ENCODE assay signal across 21 mouse cellular contexts in the genomic region with DNA sequence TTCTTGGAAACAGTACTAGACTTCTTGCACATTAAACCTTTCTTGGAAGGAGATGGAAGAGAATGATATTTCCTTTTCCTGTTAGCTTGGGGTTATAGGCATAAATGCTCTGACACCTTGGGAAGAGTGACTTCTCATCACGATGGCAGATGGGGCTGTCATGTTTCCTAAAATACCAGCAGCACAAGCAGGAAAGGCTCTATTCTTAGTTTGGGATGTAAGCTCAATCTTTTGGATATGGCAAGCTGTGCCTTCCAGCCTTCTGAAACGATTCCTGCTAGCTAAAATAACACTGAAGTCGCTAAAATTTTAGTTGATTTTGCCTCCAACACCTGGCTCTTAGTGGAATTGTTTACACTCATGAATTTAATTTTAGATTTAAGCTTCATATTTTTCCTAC.
A peak's percentile ranks its signal among the peaks of the same experiment; 100 is the strongest.
DNase-seq lines count a peak whose midpoint lies in the region; ATAC-seq and TF ChIP-seq lines count a peak whose summit lies in the region.
"Had no signal": no experiment of that assay in that cellular context is flagged by ENCODE, and none has a peak within 500 bp of the region (broad histone marks: within the 10 kb centered on the region; RNA-seq: fewer than 3 reads in every experiment).

No protein-coding gene starts in this region.

- WGBS in heart, adult 2 months, result 17% methylated on average over 3 of the region's 3 CpGs
- 49% methylated on average over 3 of the region's 3 CpGs for WGBS in heart, embryonic 11.5 days (ENCODE audit: insufficient replicate concordance)

- no peaks in the 10 kb centered on the region for H3K9me3 ChIP-seq in heart, embryonic 11.5 days (replicated peaks; ENCODE audit: control insufficient read depth, low read length)
- H3K9me3 ChIP-seq: embryonic facial prominence, embryonic 15.5 days; G1E; heart, embryonic 13.5 days; hindbrain, embryonic 15.5 days; limb, embryonic 15.5 days had no signal

- H3K4me2 ChIP-seq in heart, embryonic 11.5 days, result no peak overlapping the region
- H3K4me2 ChIP-seq: embryonic facial prominence, embryonic 15.5 days; heart, embryonic 13.5 days; hindbrain, embryonic 15.5 days; limb, embryonic 15.5 days had no signal

- no peaks in the 10 kb centered on the region for H3K27me3 ChIP-seq in heart, adult 2 months (ENCODE audit: control insufficient read depth, insufficient read depth, low read length)
- no peaks in the 10 kb centered on the region for H3K27me3 ChIP-seq in heart, embryonic 11.5 days (ENCODE audit: control insufficient read depth, insufficient read depth, low read length)
- H3K27me3 ChIP-seq: embryonic facial prominence, embryonic 15.5 days; heart, embryonic 13.5 days; hindbrain, embryonic 15.5 days; limb, embryonic 15.5 days had no signal

- intact Hi-C loops in heart, adult 2 months (cut with DNase I), result no loop called here
- intact Hi-C loops in left cerebral cortex, postnatal 25 days (cut with DNase I), result no loop called here

- H3K27ac ChIP-seq in heart, adult 2 months, result peak overlapping the region; percentile 55
- no peak overlapping the region for H3K27ac ChIP-seq in heart, embryonic 11.5 days (ENCODE audit: low read depth, low read length)
- H3K27ac ChIP-seq: embryonic facial prominence, embryonic 15.5 days; heart, embryonic 13.5 days; hindbrain, embryonic 15.5 days; limb, embryonic 15.5 days had no signal

- no peak for ATAC-seq in heart, embryonic 11.5 days (replicated peaks; ENCODE audit: insufficient number of reproducible peaks, low FRiP score, low TSS enrichment)
- no peak for ATAC-seq in erythroid progenitor cell, adult 5-6 weeks (replicated peaks; ENCODE audit: low FRiP score, poor library complexity, severe bottlenecking)
- ATAC-seq: forebrain, embryonic 14.5 days had no signal

- no peak overlapping the region for H3K4me3 ChIP-seq in heart, adult 2 months
- H3K4me3 ChIP-seq in heart, embryonic 11.5 days (ENCODE audit: low read depth, low read length), result no peak overlapping the region
- H3K4me3 ChIP-seq: embryonic facial prominence, embryonic 15.5 days; heart, embryonic 13.5 days; hindbrain, embryonic 15.5 days; limb, embryonic 15.5 days had no signal

- DNase-seq in heart, adult 2 months, result peak in 1 of 2 experiments; percentile 8
- DNase-seq in brain, embryonic 14.5 days (ENCODE audit: low read depth), result peak; percentile 37
- DNase-seq in frontal cortex, postnatal 36 days (ENCODE audit: low spot score in 2 of 2), result peak; percentile 11 to 63
- DNase-seq in left cerebral cortex, postnatal 25 days (ENCODE audit: low spot score in 2 of 2), result peak; percentile 18 to 81
- DNase-seq in cerebellum, adult 8-10 months, result no peak
- no peak for DNase-seq in spleen, adult 18-20 months
- DNase-seq: adrenal gland, postnatal 14 days; kidney, adult 11 months; kidney, postnatal 4 days; lung, adult 18-20 months; lung, postnatal 4 days; midbrain, embryonic 14.5 days; thymus, adult 18-20 months had no signal

- TF ChIP-seq POLR2A in heart, adult 2 months (IDR thresholded peaks at IDR 0.05; ENCODE audit: insufficient read depth, low read depth, low read length), result no peak
- no peak for TF ChIP-seq POLR2A in brain, embryonic 14.5 days (IDR thresholded peaks at IDR 0.05; ENCODE audit: borderline replicate concordance, extremely low read depth, insufficient read depth, insufficient read length, poor library complexity, severe bottlenecking)

- no peaks in the 10 kb centered on the region for H3K36me3 ChIP-seq in heart, adult 2 months (ENCODE audit: control insufficient read depth, insufficient read depth, low read length)
- no peaks in the 10 kb centered on the region for H3K36me3 ChIP-seq in heart, embryonic 11.5 days (ENCODE audit: control insufficient read depth, insufficient read depth, low read length)
- H3K36me3 ChIP-seq: embryonic facial prominence, embryonic 15.5 days; G1E; heart, embryonic 13.5 days; hindbrain, embryonic 15.5 days; limb, embryonic 15.5 days had no signal

- no peaks in the 10 kb centered on the region for H3K4me1 ChIP-seq in heart, adult 2 months (ENCODE audit: control insufficient read depth, insufficient read depth, low read length)
- H3K4me1 ChIP-seq in heart, embryonic 11.5 days (ENCODE audit: control insufficient read depth, insufficient read depth, low read length), result no peaks in the 10 kb centered on the region
- H3K4me1 ChIP-seq: embryonic facial prominence, embryonic 15.5 days; heart, embryonic 13.5 days; hindbrain, embryonic 15.5 days; limb, embryonic 15.5 days had no signal

- no peak for TF ChIP-seq EP300 in heart, adult 2 months (IDR thresholded peaks at IDR 0.05; ENCODE audit: insufficient read depth, low read depth, low read length)

- no peak overlapping the region for H3K9ac ChIP-seq in heart, adult 2 months (ENCODE audit: low read depth, low read length)
- H3K9ac ChIP-seq in heart, embryonic 11.5 days (ENCODE audit: low read depth, low read length), result no peak overlapping the region
- H3K9ac ChIP-seq: embryonic facial prominence, embryonic 15.5 days; heart, embryonic 13.5 days; hindbrain, embryonic 15.5 days; limb, embryonic 15.5 days had no signal

- H3K79me2 ChIP-seq in heart, adult 2 months (replicated peaks; ENCODE audit: control insufficient read depth, insufficient read depth, low read length), result no peaks in the 10 kb centered on the region

- TF ChIP-seq CTCF in heart, adult 2 months (IDR thresholded peaks at IDR 0.05), result no peak
- no peak for TF ChIP-seq CTCF in brain, embryonic 14.5 days (IDR thresholded peaks at IDR 0.05; ENCODE audit: borderline replicate concordance, extremely low read depth, insufficient read depth, insufficient read length)

Comparison
In these comparisons a context has a peak if more than half of its experiments do, and no peak if none do; other contexts are left out.
1. DNase-seq: peak in brain, embryonic 14.5 days (single experiment), frontal cortex, postnatal 36 days (2 of 2) and left cerebral cortex, postnatal 25 days (2 of 2); none in cerebellum, adult 8-10 months (single experiment) and spleen, adult 18-20 months (0 of 2).